Mouse (Mus musculus) C2C12 (cell line): ENCODE data around the gene Gm20403.

Source experiments
- CTCF ChIP-seq: IDR thresholded peaks from one replicate; pipeline ENCODE4 v1.5.1; 2011; ENCODE audit not compliant: control insufficient read depth, insufficient read depth, insufficient read length
- MAX ChIP-seq: IDR thresholded peaks from one replicate; pipeline ENCODE4 v1.6.1; 2011; ENCODE audit warnings: mild to moderate bottlenecking, control low read depth
- USF1 ChIP-seq: IDR thresholded peaks from one replicate; pipeline ENCODE4 v1.6.1; 2011; ENCODE audit warnings: low read depth, mild to moderate bottlenecking, control low read depth, moderate library complexity

GRCm38 (mm10) chr12:54980939-54981338 is 5.4 kb downstream of the Gm20403 start:
- TF ChIP-seq MAX (no peak), USF1 (no peak), CTCF (no peak)
